Mouse (Mus musculus) cerebral cortex, adult 2 months (tissue): ENCODE measurements around the gene Upk3bl.

ENCODE experiments used
- WGBS: fragments of 180-500 bp; shearing (Covaris S2); methylation state at CpG from one replicate; pipeline ENCODE4 v1.1.7; 2018; 5-methylcytosine and 5-hydroxymethylcytosine counted together

Gene Upk3bl

GRCm38 (mm10) chr5:136086290-136086689 lies 32.0 kb downstream of the Upk3bl start:
- 91% methylated on average over 8 of the region's 8 CpGs for WGBS

GRCm38 (mm10) chr5:136088821-136089575 lies 34.7 kb downstream of the Upk3bl start:
- WGBS = 36% methylated on average over 14 of the region's 14 CpGs

GRCm38 (mm10) chr5:136091927-136092326 lies 37.6 kb downstream of the Upk3bl start:
- 76% methylated on average over 5 of the region's 5 CpGs for WGBS

- WGBS = 35% methylated on average over 8 of the region's 8 CpGs
Observed at GRCm38 (mm10) chr5:136094249-136095010, 40.1 kb downstream of the Upk3bl start.

- WGBS = 75% methylated on average over 7 of the region's 7 CpGs
Observed at GRCm38 (mm10) chr5:136095089-136095488, 40.8 kb downstream of the Upk3bl start.

GRCm38 (mm10) chr5:136098536-136098935 lies 44.2 kb downstream of the Upk3bl start:
- WGBS = 88% methylated on average over 10 of the region's 10 CpGs

GRCm38 (mm10) chr5:136102099-136102820 lies 48.0 kb downstream of the Upk3bl start:
- WGBS = 6% methylated on average over 41 of the region's 41 CpGs

- 83% methylated on average over 5 of the region's 5 CpGs for WGBS
Observed at GRCm38 (mm10) chr5:136104511-136104910, 50.2 kb downstream of the Upk3bl start.

GRCm38 (mm10) chr5:136108486-136108885 lies 54.2 kb downstream of the Upk3bl start:
- WGBS = 68% methylated on average over 2 of the region's 2 CpGs

GRCm38 (mm10) chr5:136109042-136109441 lies 54.8 kb downstream of the Upk3bl start:
- WGBS = 80% methylated on average over 3 of the region's 3 CpGs

- 52% methylated on average over 4 of the region's 4 CpGs for WGBS
Observed at GRCm38 (mm10) chr5:136113546-136113945, 59.3 kb downstream of the Upk3bl start.
